Mouse (Mus musculus) CH12.LX (cell line): ENCODE measurements around the gene Upf1. TPM values are rescaled to one million over a fixed set of nuclear protein-coding genes. Genes with fewer than 3 reads are reported as not detected.

Experiments used
- DNase-seq: peaks from one replicate; pipeline ENCODE4 v3.0.0-alpha.2; 2013; ENCODE audit errors: extremely low read depth
- H3K27ac ChIP-seq: 2 replicates; pipeline ENCODE4 v1.5.1; 2012; ENCODE audit warnings: low read depth, mild to moderate bottlenecking, control low read depth, moderate library complexity; ENCODE audit not compliant: insufficient read depth
- H3K27me3 ChIP-seq: replicated peaks from 2 replicates; pipeline ENCODE3; 2012; ENCODE audit warnings: inconsistent platforms
- H3K36me3 ChIP-seq, 2 experiments: replicated peaks in 1 of 2; 2 replicates each; pipeline versions ENCODE3 to v1.6.1; 2012; ENCODE audit warnings: inconsistent platforms in 1 of 2, low read length in 1 of 2, mild to moderate bottlenecking in 1 of 2, mixed read lengths in 1 of 2, moderate library complexity in 1 of 2; ENCODE audit not compliant: control insufficient read depth in 1 of 2, insufficient read depth in 1 of 2
- H3K4me1 ChIP-seq, 2 experiments: 2 replicates each; pipeline ENCODE4 v1.6.1; 2012; ENCODE audit warnings: inconsistent platforms in 1 of 2, moderate library complexity in 1 of 2; ENCODE audit not compliant: insufficient read depth in 2 of 2, control insufficient read depth in 1 of 2
- H3K4me2 ChIP-seq: 2 replicates; pipeline ENCODE4 v1.6.1; 2012; ENCODE audit warnings: low read depth, mild to moderate bottlenecking, control low read depth; ENCODE audit not compliant: poor library complexity, insufficient read depth, severe bottlenecking
- H3K4me3 ChIP-seq, 3 experiments: fragments of 150-350 bp in 1 of 3; sonication (generic) in 1 of 3; replicated peaks in 1 of 3; 2 replicates each; pipeline versions ENCODE3 to v1.5.1; 2011 to 2012; ENCODE audit warnings: low read depth in 2 of 3, low read length in 2 of 3, mild to moderate bottlenecking in 2 of 3, moderate library complexity in 2 of 3, control low read depth in 1 of 3, improper control_type of control experiment in 1 of 3, inconsistent platforms in 1 of 3, mixed read lengths in 1 of 3; ENCODE audit not compliant: poor library complexity in 1 of 3
- H3K79me2 ChIP-seq: replicated peaks from 2 replicates; pipeline ENCODE4 v1.6.1; 2012; ENCODE audit warnings: mild to moderate bottlenecking, moderate library complexity; ENCODE audit not compliant: control insufficient read depth, poor library complexity, insufficient read depth, severe bottlenecking; ENCODE audit errors: extremely low read depth
- H3K9ac ChIP-seq: 2 replicates; pipeline ENCODE4 v1.6.1; 2012; ENCODE audit warnings: low read depth, mild to moderate bottlenecking, control low read depth, moderate library complexity; ENCODE audit not compliant: insufficient read depth
- H3K9me3 ChIP-seq: replicated peaks from 2 replicates; pipeline ENCODE3; 2012; ENCODE audit warnings: low read length, inconsistent platforms, mixed read lengths
- CHD1 ChIP-seq: IDR thresholded peaks from 2 replicates; pipeline ENCODE4 v1.6.1; 2012; ENCODE audit warnings: low read depth, low read length, improper control_type of control experiment, inconsistent platforms
- CHD2 ChIP-seq: IDR thresholded peaks from 2 replicates; pipeline ENCODE4 v1.6.1; 2011; ENCODE audit warnings: low read length, improper control_type of control experiment
- CTCF ChIP-seq, 2 experiments: IDR thresholded peaks in 1 of 2; conservative IDR thresholded peaks in 1 of 2; 2 replicates each; pipeline ENCODE4 v1.5.1; 2011 to 2012; ENCODE audit warnings: low read depth in 2 of 2, low read length in 2 of 2, improper control_type of control experiment in 1 of 2, inconsistent platforms in 1 of 2, mild to moderate bottlenecking in 1 of 2, moderate library complexity in 1 of 2
- E2F4 ChIP-seq: IDR thresholded peaks from 2 replicates; pipeline ENCODE4 v1.6.1; 2011; ENCODE audit warnings: low read depth, low read length, improper control_type of control experiment; ENCODE audit not compliant: insufficient replicate concordance
- ELF1 ChIP-seq: IDR thresholded peaks from 2 replicates; pipeline ENCODE4 v1.6.1; 2014; ENCODE audit warnings: low read depth, mild to moderate bottlenecking, inconsistent platforms, low read length, improper control_type of control experiment
- EP300 ChIP-seq: IDR thresholded peaks from 2 replicates; pipeline ENCODE4 v1.6.1; 2011; ENCODE audit warnings: low read length, improper control_type of control experiment
- GABPA ChIP-seq: IDR thresholded peaks from 2 replicates; pipeline ENCODE4 v1.6.1; 2012; ENCODE audit warnings: low read depth, low read length, improper control_type of control experiment, inconsistent platforms; ENCODE audit not compliant: insufficient replicate concordance
- JUN ChIP-seq: IDR thresholded peaks from 2 replicates; pipeline ENCODE4 v1.6.1; 2011; ENCODE audit warnings: low read depth, mild to moderate bottlenecking, low read length, improper control_type of control experiment, moderate library complexity; ENCODE audit not compliant: insufficient read depth
- MAFK ChIP-seq: IDR thresholded peaks from 2 replicates; pipeline ENCODE4 v1.6.1; 2011; ENCODE audit warnings: low read length, improper control_type of control experiment; ENCODE audit not compliant: insufficient replicate concordance
- MAX ChIP-seq: IDR thresholded peaks from 2 replicates; pipeline ENCODE4 v1.6.1; 2011; ENCODE audit warnings: low read length, improper control_type of control experiment
- MAZ ChIP-seq: IDR thresholded peaks from 2 replicates; pipeline ENCODE4 v1.6.1; 2012; ENCODE audit warnings: low read depth, mild to moderate bottlenecking, inconsistent platforms, low read length, improper control_type of control experiment, moderate library complexity
- MXI1 ChIP-seq: IDR thresholded peaks from 2 replicates; pipeline ENCODE4 v1.6.1; 2011; ENCODE audit warnings: mild to moderate bottlenecking, low read depth, low read length, improper control_type of control experiment
- MYC ChIP-seq: IDR thresholded peaks from 2 replicates; pipeline ENCODE4 v1.6.1; 2011; ENCODE audit warnings: low read depth, mild to moderate bottlenecking, improper control_type of control experiment, low read length
- NELFE ChIP-seq: IDR thresholded peaks from 2 replicates; pipeline ENCODE4 v1.6.1; 2011; ENCODE audit warnings: low read depth, low read length, improper control_type of control experiment
- PAX5 ChIP-seq: IDR thresholded peaks from 2 replicates; pipeline ENCODE4 v1.6.1; 2012; ENCODE audit warnings: low read length, inconsistent platforms, mixed read lengths
- POLR2A ChIP-seq: IDR thresholded peaks from 2 replicates; pipeline ENCODE4 v1.6.1; 2011; ENCODE audit warnings: low read depth, mild to moderate bottlenecking, improper control_type of control experiment, low read length
- POLR2AphosphoS2 ChIP-seq: IDR thresholded peaks from 2 replicates; pipeline ENCODE4 v1.6.1; 2011; ENCODE audit warnings: low read depth, low read length, improper control_type of control experiment
- RCOR1 ChIP-seq: conservative IDR thresholded peaks from 2 replicates; pipeline ENCODE4 v1.6.1; 2012; ENCODE audit warnings: low read depth, mild to moderate bottlenecking, inconsistent platforms, low read length, improper control_type of control experiment
- USF1 ChIP-seq: IDR thresholded peaks from 2 replicates; pipeline ENCODE4 v1.6.1; 2014; ENCODE audit warnings: low read depth, mild to moderate bottlenecking, inconsistent platforms, low read length, improper control_type of control experiment
- ZC3H11A ChIP-seq: IDR thresholded peaks from 2 replicates; pipeline ENCODE4 v1.6.1; 2012; ENCODE audit warnings: low read depth, mild to moderate bottlenecking, inconsistent platforms, low read length, improper control_type of control experiment
- ZKSCAN1 ChIP-seq: IDR thresholded peaks from 2 replicates; pipeline ENCODE4 v1.6.1; 2012; ENCODE audit warnings: low read depth, inconsistent platforms, low read length, improper control_type of control experiment, borderline replicate concordance
- ZMIZ1 ChIP-seq: IDR thresholded peaks from 2 replicates; pipeline ENCODE4 v1.6.1; 2012; ENCODE audit warnings: low read depth, mild to moderate bottlenecking, inconsistent platforms, low read length, improper control_type of control experiment
- dilution Hi-C: fragments of 300-500 bp; cut with MboI; formaldehyde crosslinking; loops from 2 replicates; pipeline ENCODE4 v1.14.3; 2020; ENCODE audit warnings: low sequenced_read_pairs; ENCODE audit not compliant: extremely low pct_unique_long_range_greater_than_20kb, extremely low pct_ligation_motif_present
- in situ Hi-C: fragments of 300-500 bp; cut with MboI; formaldehyde crosslinking; loops from 3 replicates; pipeline ENCODE4 v1.14.3; 2019; ENCODE audit warnings: low sequenced_read_pairs, low pct_ligation_motif_present, low pct_unique_long_range_greater_than_20kb, mixed read lengths
- polyA plus RNA-seq: library from polyadenylated mRNA; unstranded; fragments of >175 nt; gene quantifications from 2 replicates; pipeline ENCODE4 v1.2.1, GENCODE M21; 2012; ENCODE audit warnings: low read depth; ENCODE audit not compliant: insufficient read length
- total RNA-seq, 2 experiments: library from RNA; depleted of rRNA; stranded (reverse); fragments of 300-350 nt in 1 of 2; fragments of >200 nt in 1 of 2; gene quantifications; 2 replicates each; pipeline ENCODE4 v1.2.3; 2012 to 2014

Upf1 gene
- total and polyA plus RNA-seq, 3 experiments = 27.0 to 44.4 (median 39.6) TPM

GRCm38 (mm10) chr8:70329835-70330740 is 23.0 kb downstream of the Upf1 start:
- Histone ChIP-seq H3K4me2 (no peak overlapping the region), H3K79me2 (no peaks in the 10 kb centered on the region), H3K9me3 (peaks cover 20% of the 10 kb centered on the region), H3K36me3 (peaks cover 46 to 56% of the 10 kb centered on the region in 2 experiments), H3K27me3 (peaks cover under 1% of the 10 kb centered on the region), H3K9ac (no peak overlapping the region), H3K27ac (no peak overlapping the region), H3K4me3 (no peak overlapping the region), H3K4me1 (no peaks in the 10 kb centered on the region)
- no peak for DNase-seq
- dilution Hi-C loops (no loop called here), in situ Hi-C loops (no loop called here)
- TF ChIP-seq NELFE (no peak), POLR2AphosphoS2 (peak; percentile 66; the same call in 1 of the 2 replicates)

GRCm38 (mm10) chr8:70329124-70329834 is 23.8 kb downstream of the Upf1 start, which contains the start of gene Gdf1:
Gene Gdf1 (plus strand): TSS chr8:70329817.
- H3K4me1 ChIP-seq = no peaks in the 10 kb centered on the region
- H3K9me3 ChIP-seq = peaks cover 20% of the 10 kb centered on the region
- H3K36me3 ChIP-seq = peaks cover 38 to 48% of the 10 kb centered on the region in 2 experiments
- in situ Hi-C loops (no loop called here), dilution Hi-C loops (no loop called here)
- H3K9ac ChIP-seq = no peak within 1 kb of the TSS
- H3K4me2 ChIP-seq = no peak within 1 kb of the TSS
- no peak within 1 kb of the TSS for H3K4me3 ChIP-seq
- no peak for DNase-seq
- peaks cover 3% of the 10 kb centered on the region for H3K27me3 ChIP-seq
- TF ChIP-seq MAFK = no peak
- TF ChIP-seq MAX = no peak
- TF ChIP-seq POLR2A = no peak
- TF ChIP-seq MXI1 = no peak
- no peak for TF ChIP-seq ZKSCAN1
- no peak for TF ChIP-seq E2F4
- TF ChIP-seq CHD2 = no peak
- no peak within 1 kb of the TSS for H3K27ac ChIP-seq
- H3K79me2 ChIP-seq = no peaks in the 10 kb centered on the region

- Histone ChIP-seq H3K4me3 (no peak overlapping the region), H3K9me3 (peaks cover 16% of the 10 kb centered on the region), H3K9ac (no peak overlapping the region), H3K4me2 (no peak overlapping the region), H3K27ac (no peak overlapping the region), H3K4me1 (peaks cover 3 to 9% of the 10 kb centered on the region in 2 experiments), H3K36me3 (peaks cover 20 to 30% of the 10 kb centered on the region in 2 experiments), H3K27me3 (peaks cover 3% of the 10 kb centered on the region), H3K79me2 (no peaks in the 10 kb centered on the region)
- in situ Hi-C loops = no loop called here
- no peak for DNase-seq
- TF ChIP-seq MAFK (no peak), CHD2 (no peak), EP300 (no peak), CTCF (conservative IDR thresholded peaks at IDR 0.05 in 1 of 2, IDR thresholded peaks at IDR 0.05 in 1 of 2; ENCODE audit: low read depth in 2 of 2, low read length in 2 of 2) (no peak), ZMIZ1 (no peak), ZC3H11A (no peak), PAX5 (no peak), JUN (no peak), GABPA (no peak), MXI1 (no peak), MYC (no peak), RCOR1 (no peak), USF1 (no peak), MAZ (no peak), CHD1 (no peak), ELF1 (no peak), POLR2A (no peak)
- dilution Hi-C loops = no loop called here
Observed at GRCm38 (mm10) chr8:70327512-70327911, 25.6 kb downstream of the Upf1 start.
